Mouse (Mus musculus): ENCODE measurements around the gene Fnbp4.

Fnbp4 gene

DNA sequence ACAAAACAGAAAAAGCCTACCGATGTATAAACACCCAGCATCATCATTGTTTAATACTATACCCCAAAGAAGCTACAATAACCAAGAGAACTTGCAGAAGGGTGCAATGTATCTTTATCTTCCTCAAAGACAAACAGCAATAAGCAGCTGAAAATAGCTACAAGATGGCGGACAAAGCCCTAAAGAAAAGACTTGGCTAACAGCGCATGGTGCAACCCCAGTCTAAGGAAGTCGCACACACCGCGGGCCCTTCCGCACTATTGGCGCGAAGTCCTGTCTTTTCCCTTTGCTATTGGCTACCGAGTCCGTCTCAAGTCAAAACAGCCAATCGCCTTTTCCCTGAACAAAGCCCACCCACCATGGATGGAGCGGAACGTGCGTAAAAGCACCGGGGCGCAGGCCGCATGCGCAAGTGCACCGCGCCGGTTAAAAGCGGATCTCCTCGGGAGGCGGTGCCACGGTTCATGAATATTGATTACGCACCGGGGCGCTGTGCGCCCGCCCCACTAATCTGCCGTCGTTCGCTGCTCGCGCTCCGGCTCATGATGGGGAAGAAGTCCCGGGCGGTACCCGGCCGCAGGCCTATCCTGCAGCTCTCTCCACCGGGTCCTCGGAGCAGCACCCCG is at the start of gene Fnbp4:
Gene Fnbp4, plus strand, starts transcription at position 318 of the 626 bp plus-strand sequence.
- ChIA-PET POLR2A (interaction anchor here (0.5 to 10.6 kb wide), 65 partner anchors 9 to 520 kb away, joined by 3 to 121 read pairs (median 4); partner anchors contain the start of genes Agbl2 (in 2 of the 4), Arfgap2 (in 1 of the 4) and Ptprj (in 1 of the 4)), CTCF (interaction anchor here in 1 of 4 experiments (0.6 kb wide), 1 partner anchor 232 kb away, joined by 6 read pairs; no protein-coding TSS in a partner anchor)

DNA sequence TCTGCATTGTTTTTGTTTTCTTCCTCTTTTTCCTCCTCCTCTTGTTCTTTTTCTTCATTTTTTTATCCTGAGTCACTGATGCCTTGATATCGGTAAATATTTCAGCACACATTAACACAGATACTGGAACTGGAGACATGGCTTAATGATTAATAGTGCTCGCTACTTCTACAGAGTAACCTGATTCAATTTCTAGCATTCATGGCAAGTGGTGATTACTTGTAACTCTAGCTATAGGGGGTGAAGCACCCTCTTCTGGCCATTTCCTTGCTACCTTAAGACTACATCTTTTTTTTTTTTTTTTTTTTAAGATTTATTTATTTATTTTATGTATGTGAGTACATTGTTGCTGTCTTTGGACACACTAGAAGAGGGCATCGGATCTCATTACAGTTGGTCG is 44.2 kb upstream of the Fnbp4 start:
- POLR2A ChIA-PET: interaction anchor here in 3 of 4 experiments (0.6 to 2.0 kb wide), 7 partner anchors 9 to 476 kb away, joined by 3 to 9 read pairs (median 4); no protein-coding TSS in a partner anchor
- CTCF ChIA-PET: interaction anchor here in 1 of 4 experiments (0.6 kb wide), 2 partner anchors 11 to 1830 kb away, joined by 5 to 8 read pairs; no protein-coding TSS in a partner anchor

DNA sequence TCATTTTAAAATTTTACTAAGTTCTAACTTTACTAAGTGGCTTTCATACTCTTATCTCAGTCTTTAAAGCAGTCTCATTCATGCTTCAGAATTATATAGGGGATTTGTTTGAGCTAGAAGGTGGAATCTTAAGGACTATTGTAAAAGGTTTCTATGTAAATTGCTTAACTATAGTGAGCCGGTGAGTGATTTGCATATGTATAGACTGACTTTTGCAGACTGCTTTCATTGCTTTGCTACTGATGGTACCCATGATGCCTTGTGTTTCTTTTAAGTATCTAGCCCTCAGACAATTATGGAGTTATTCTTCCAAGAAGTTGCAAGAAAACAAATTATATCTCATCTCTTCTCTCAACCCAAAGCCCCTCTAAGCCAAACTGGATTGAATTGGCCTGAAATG is 36.6 kb upstream of the Fnbp4 start:
- CTCF ChIA-PET: no interaction called here
- POLR2A ChIA-PET: interaction anchor here in 3 of 4 experiments (0.5 to 6.1 kb wide), 25 partner anchors 9 to 413 kb away, joined by 3 to 41 read pairs (median 4); partner anchors contain the start of genes Fnbp4 (in 3 of the 3) and Agbl2 (in 1 of the 3)

DNA sequence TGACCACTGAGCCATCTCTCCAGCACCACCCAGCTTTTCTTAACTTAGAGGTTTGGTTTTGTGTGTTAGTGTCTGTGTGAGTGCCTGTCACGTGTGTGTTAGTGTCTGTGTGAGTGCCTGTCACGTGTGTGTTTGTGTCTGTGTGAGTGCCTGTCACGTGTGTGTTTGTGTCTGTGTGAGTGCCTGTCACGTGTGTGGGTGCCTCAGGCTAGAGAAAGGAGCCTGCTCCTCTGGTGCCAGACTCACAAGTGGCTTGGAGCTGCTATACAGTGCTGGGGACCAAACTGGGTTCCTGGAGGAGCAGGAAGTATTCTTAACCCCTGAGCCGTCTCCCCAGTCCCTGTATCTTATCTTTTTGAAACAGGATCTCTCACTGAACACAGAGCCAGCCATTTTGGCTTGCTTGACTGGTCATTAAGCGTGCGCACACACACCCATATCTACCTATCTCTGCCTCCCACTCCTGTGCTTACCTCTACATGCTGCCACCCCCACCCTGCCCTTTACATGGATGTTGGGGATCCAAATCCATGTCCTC is 29.5 kb upstream of the Fnbp4 start:
- ChIA-PET CTCF (no interaction called here), POLR2A (interaction anchor here in 3 of 4 experiments (0.6 to 2.0 kb wide), 14 partner anchors 9 to 874 kb away, joined by 3 to 14 read pairs (median 3); partner anchors contain the start of gene Fnbp4 (in 1 of the 3))

GRCm38 (mm10) chr2:90717366-90717765 is 27.8 kb upstream of the Fnbp4 start:
- POLR2A ChIA-PET: interaction anchor here in 2 of 4 experiments (1.1 to 5.5 kb wide), 5 partner anchors 9 to 56 kb away, joined by 3 to 35 read pairs (median 4); partner anchors contain the start of gene Fnbp4 (in 2 of the 2)

GRCm38 (mm10) chr2:90717948-90718347 is 27.2 kb upstream of the Fnbp4 start:
- POLR2A ChIA-PET: interaction anchor here in 2 of 4 experiments (1.1 to 5.5 kb wide), 5 partner anchors 9 to 56 kb away, joined by 3 to 35 read pairs (median 4); partner anchors contain the start of gene Fnbp4 (in 2 of the 2)

More at GRCm38 (mm10) chr2:90717366-90717765, 27.8 kb upstream of the Fnbp4 start:
- CTCF ChIA-PET: no interaction called here

GRCm38 (mm10) chr2:90726818-90727217 is 18.4 kb upstream of the Fnbp4 start:
- ChIA-PET POLR2A (interaction anchor here in 3 of 4 experiments (0.7 to 4.2 kb wide), 6 partner anchors 12 to 47 kb away, joined by 3 to 14 read pairs (median 7); partner anchors contain the start of gene Fnbp4 (in 2 of the 3)), CTCF (no interaction called here)

More at GRCm38 (mm10) chr2:90717948-90718347, 27.2 kb upstream of the Fnbp4 start:
- CTCF ChIA-PET: no interaction called here

DNA sequence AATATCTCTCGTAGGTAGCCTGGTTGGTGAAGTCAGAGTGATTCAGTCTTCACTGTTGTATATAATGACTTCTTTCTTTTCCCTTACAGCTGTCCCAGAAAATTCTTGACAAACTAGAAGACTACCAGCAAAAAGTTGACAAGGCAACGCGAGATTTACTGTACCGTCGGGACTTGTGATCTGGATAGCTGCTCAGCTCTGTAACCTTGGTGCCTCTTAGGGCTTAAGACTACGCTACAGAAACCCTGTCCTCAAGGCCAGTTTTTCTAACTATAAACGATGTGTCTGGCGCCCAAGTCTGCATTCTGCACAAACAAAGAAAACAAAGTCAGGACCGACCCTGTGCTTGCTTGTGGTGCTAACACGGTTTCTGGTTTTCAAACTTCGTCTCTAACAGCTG is 9.8 kb upstream of the Fnbp4 start:
- ChIA-PET POLR2A (interaction anchor here in 3 of 4 experiments (0.7 to 9.6 kb wide), 8 partner anchors 9 to 56 kb away, joined by 3 to 121 read pairs (median 3); partner anchors contain the start of gene Fnbp4 (in 1 of the 3)), CTCF (no interaction called here)

DNA sequence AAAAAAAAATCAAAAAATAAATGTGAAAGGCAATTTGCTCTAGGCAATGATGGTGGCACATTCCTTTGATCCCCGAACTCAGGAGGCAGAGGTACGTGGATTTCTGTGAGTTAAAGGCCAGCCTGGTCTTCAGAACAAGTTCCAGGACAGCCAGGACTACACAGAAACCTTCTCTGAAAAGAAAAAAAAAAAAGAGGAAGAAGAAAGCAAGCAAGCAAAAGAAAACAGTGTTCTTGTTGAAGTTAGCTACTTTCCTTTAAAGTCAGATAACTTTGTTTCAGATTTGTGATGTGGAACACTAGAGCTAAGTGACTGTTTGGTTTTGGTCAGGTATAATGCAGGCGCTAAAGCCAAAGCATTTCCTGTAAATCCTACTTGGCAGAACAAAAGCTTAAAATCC is 6.4 kb upstream of the Fnbp4 start:
- ChIA-PET CTCF (interaction anchor here in 1 of 4 experiments (0.6 kb wide), 1 partner anchor 15 kb away, joined by 4 read pairs; no protein-coding TSS in a partner anchor), POLR2A (interaction anchor here in 2 of 4 experiments (1.0 to 3.9 kb wide), 12 partner anchors 8 to 35 kb away, joined by 3 to 27 read pairs (median 5); no protein-coding TSS in a partner anchor)

DNA sequence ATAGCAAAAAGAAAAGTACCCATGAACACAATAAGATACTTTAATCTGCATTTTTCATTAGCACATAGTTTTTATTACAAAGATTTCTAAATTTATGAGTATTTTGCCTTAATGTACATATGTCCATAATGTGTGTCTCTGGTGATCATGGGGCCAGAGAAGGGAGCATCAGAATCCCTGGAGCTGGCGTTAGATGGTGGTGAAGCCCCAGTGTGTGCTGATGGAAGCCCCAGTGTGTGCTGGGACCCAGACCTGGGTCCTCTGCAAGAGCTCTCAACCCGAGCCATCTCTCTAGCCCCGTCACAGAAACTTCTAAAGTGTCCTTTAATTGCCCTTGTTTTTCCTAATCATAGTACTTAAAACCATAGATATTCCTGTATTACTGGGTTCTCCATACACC is 5.8 kb upstream of the Fnbp4 start:
- ChIA-PET POLR2A (interaction anchor here in 2 of 4 experiments (1.0 to 3.9 kb wide), 15 partner anchors 10 to 154 kb away, joined by 3 to 27 read pairs (median 5); no protein-coding TSS in a partner anchor), CTCF (no interaction called here)

DNA sequence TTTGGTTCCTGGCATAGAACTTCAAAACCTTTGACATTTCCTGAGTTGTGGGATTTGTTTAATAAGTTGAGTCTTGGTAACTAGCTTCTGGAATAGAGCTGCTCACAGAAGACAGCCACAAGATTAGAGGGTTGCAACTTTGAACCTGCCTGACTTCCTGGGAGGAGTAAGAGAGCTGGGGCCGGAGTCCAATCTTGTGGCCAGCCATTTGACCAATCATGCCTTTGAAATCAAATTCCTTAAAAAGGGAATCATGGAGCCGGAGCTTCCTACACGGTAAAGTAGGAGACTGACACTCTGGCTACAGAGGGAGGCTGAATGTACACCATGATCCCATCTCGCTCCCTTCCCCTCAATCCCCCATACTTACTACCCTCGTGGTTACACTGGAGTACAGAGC is 5.2 kb upstream of the Fnbp4 start:
- CTCF ChIA-PET: no interaction called here
- POLR2A ChIA-PET: interaction anchor here in 2 of 4 experiments (1.0 to 3.9 kb wide), 17 partner anchors 10 to 154 kb away, joined by 3 to 27 read pairs (median 5); no protein-coding TSS in a partner anchor

GRCm38 (mm10) chr2:90744285-90745052 is 701 bp upstream of the Fnbp4 start:
- CTCF ChIA-PET: no interaction called here

GRCm38 (mm10) chr2:90745740-90746537 is 769 bp downstream of the Fnbp4 start:
- ChIA-PET CTCF (no interaction called here), POLR2A (interaction anchor here (0.5 to 10.6 kb wide), 35 partner anchors 8 to 299 kb away, joined by 3 to 121 read pairs (median 7); partner anchors contain the start of gene Agbl2 (in 1 of the 4))

More at GRCm38 (mm10) chr2:90744285-90745052, 701 bp upstream of the Fnbp4 start:
- POLR2A ChIA-PET: interaction anchor here (0.5 to 10.6 kb wide), 68 partner anchors 9 to 520 kb away, joined by 3 to 121 read pairs (median 4); partner anchors contain the start of genes Agbl2 (in 2 of the 4), Arfgap2 (in 1 of the 4) and Ptprj (in 1 of the 4)

- CTCF ChIA-PET: no interaction called here
These were observed 1.3 kb downstream of the Fnbp4 start for GRCm38 (mm10) chr2:90746538-90746865.

GRCm38 (mm10) chr2:90747131-90747530 is 2.0 kb downstream of the Fnbp4 start:
- POLR2A ChIA-PET: interaction anchor here in 3 of 4 experiments (0.6 to 10.6 kb wide), 13 partner anchors 9 to 75 kb away, joined by 3 to 121 read pairs (median 3); no protein-coding TSS in a partner anchor
- CTCF ChIA-PET: no interaction called here

More at GRCm38 (mm10) chr2:90746538-90746865, 1.3 kb downstream of the Fnbp4 start:
- POLR2A ChIA-PET: interaction anchor here in 3 of 4 experiments (0.6 to 10.6 kb wide), 18 partner anchors 8 to 76 kb away, joined by 3 to 121 read pairs (median 4); no protein-coding TSS in a partner anchor

- CTCF ChIA-PET: no interaction called here
- POLR2A ChIA-PET: interaction anchor here in 3 of 4 experiments (0.5 to 10.6 kb wide), 15 partner anchors 8 to 71 kb away, joined by 3 to 121 read pairs (median 4); partner anchors contain the start of gene Agbl2 (in 1 of the 3)
These were observed 4.7 kb downstream of the Fnbp4 start for GRCm38 (mm10) chr2:90749676-90750459.

DNA sequence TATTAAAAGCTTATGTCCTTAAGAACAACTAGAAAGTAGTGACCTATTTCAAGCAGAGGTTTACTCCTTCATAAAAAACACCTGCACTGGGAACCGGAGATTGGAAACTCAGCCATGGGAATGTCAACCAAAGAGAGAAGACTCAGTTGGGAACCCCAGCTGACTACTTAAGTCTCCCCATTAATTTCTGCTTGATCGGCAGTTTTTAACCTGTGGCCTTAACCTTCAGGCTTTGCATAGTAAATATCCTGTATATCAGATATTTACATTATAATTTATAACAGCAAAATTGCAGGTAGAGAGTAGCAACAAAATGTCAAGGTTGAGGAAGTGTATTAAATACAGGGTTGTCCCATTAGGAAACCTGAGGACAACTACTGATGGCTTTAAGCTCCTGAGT is 8.4 kb downstream of the Fnbp4 start:
- CTCF ChIA-PET: no interaction called here
- POLR2A ChIA-PET: interaction anchor here in 2 of 4 experiments (0.7 to 6.7 kb wide), 14 partner anchors 9 to 75 kb away, joined by 3 to 55 read pairs (median 4); partner anchors contain the start of gene Fnbp4 (in 2 of the 2)
